ENCODE assay signal across 13 mouse cellular contexts in genomic region chr9:60440506-60440905, GRCm38 (mm10).
"Had no signal": no experiment of that assay in that cellular context is flagged by ENCODE, and none has a peak within 500 bp of the region (broad histone marks: within the 10 kb centered on the region; RNA-seq: fewer than 3 reads in every experiment).

No protein-coding gene starts in this region.

- H3K36me3 ChIP-seq: intestine, embryonic 15.5 days had no signal

- H3K27ac ChIP-seq: intestine, embryonic 15.5 days; layer of hippocampus, adult 2 months; left cerebral cortex, adult 2 months; liver, embryonic 14.5 days had no signal

- H3K4me2 ChIP-seq: intestine, embryonic 15.5 days; midbrain, embryonic 11.5 days had no signal

- H3K27me3 ChIP-seq: intestine, embryonic 15.5 days had no signal

- H3K4me3 ChIP-seq: intestine, embryonic 15.5 days; layer of hippocampus, adult 2 months; left cerebral cortex, adult 2 months had no signal

- H3K9ac ChIP-seq: intestine, embryonic 15.5 days; liver, embryonic 14.5 days had no signal

- DNase-seq: kidney, adult 18-20 months; kidney, postnatal 10 days; kidney, postnatal 4 days; right cerebral cortex, postnatal 4 days; spleen, adult 18-20 months; thymus, postnatal 36 days had no signal

- ATAC-seq: intestine, embryonic 15.5 days; lung, postnatal 0 days; midbrain, embryonic 16.5 days had no signal

- H3K9me3 ChIP-seq: intestine, embryonic 15.5 days had no signal
